Mouse (Mus musculus): ENCODE measurements around the gene Rap2c.

The Rap2c gene

DNA sequence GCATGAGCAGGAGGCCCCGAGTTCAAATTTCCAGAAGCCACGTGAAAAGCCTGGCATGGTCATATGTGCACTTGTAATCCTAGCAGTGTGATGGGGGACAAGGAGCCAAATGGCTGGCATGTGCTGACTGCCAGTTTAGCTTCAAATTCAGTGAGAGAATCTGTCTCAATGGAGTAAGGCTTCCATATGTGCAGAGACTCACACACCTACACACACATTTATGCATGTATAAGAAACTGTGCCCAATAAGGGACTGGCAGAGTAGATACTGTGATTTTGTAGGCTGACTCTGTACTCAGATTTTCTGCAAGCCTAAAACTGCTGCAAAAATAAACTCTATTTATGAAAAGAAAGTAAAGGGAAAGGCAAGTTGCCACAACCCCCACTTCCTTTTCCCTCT lies 39.4 kb downstream of the Rap2c start:
- CTCF ChIA-PET, result no interaction called here

DNA sequence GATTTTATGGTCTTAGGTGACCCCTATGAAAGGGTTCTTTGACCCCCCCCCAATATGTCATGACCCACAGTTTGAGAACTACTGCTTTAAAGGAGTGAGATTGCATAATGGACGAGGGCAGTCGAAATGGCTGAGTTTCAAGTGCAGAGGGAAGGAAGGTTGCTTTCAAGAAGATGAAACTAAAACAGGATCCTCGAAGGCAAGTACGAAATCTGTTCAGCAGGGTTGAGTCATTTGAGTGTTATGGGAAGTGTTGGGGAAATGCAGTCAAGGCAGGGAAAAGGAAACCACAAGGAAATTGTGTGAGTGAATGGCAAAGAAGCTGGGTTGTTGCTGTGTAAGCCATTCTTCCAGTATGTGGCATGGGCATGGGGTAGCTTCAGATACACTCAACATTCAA lies 45.7 kb downstream of the Rap2c start:
- ChIA-PET CTCF (no interaction called here), POLR2A (no interaction called here)

More for the DNA sequence above, 39.4 kb downstream of the Rap2c start:
- POLR2A ChIA-PET, result no interaction called here

DNA sequence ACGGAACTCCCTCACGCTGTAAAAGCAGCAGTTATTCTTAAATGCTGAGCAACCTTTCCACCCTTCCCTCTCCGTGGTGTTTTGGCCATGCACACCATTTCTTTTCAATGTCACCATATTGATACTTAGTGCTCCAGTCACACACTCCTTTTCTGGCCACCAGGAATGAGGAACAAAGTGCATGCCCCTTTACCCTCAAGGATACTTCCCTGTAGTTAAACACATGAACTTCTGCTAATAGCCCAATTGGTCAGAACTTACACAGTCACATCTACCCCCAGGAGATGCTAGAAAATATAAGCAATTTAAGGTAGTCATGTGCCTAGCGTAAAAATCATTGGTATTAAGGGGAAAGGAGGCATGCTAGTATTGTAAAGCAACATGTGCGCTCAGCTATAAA lies 47.9 kb downstream of the Rap2c start:
- CTCF ChIA-PET, result no interaction called here
- POLR2A ChIA-PET, result no interaction called here

DNA sequence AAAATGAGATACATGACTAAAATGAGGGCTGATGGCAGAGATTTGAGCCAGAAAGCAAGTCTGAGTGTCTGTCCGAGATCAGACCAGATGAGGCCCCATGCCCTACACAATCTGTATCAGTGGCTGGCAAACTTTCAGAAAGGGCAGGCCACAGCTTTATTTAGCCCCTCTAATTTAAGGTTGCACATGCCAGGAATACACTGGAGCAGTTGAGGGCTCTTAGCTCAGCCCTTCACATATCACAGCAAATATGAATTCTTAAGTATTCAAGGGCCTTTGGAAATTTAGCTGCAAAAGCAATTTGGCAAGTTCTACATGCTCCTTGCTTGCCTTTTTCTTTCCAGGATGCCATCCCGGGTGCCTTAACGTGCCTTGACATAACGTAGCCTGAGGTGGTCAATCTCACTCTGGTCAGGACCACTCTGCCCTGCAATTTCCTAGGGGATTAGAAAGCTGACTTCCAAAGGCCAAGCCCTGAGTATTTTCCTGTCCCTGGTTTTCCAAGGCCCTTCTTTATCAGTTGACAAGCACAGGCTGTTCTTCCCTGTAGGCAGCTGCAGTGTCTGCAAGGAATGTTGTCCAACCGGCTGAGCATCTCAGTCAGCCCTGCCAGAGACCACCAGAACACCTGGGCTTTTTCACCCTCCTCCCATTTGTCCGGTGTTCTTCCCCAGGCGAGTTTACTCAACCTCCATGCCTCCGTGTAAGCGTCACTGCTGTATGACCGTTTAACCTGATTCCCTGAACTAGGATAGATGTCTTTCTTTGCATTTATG lies 49.5 kb downstream of the Rap2c start:
- POLR2A ChIA-PET, result no interaction called here
- CTCF ChIA-PET, result no interaction called here

DNA sequence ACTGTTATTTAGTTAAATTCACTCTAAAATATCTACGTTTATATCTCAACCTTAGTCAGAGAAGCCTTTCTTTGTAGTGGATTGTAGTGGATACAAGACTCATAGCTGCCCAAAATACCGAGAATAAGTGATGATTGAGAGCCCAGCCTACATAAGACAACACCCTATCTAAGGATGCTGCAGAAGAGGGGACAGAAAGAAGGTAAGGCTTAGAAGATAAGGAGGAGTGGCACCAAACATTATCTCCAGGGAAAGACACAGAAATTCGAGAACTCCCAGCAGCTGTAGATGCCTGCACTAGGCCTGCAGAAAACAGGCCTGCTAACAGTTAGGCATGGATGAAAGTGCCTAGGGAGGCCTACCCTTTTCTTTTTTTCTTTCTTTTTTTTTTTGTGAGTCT lies 52.7 kb downstream of the Rap2c start:
- ChIA-PET CTCF (interaction anchor here in 1 of 4 experiments (0.6 kb wide), 1 partner anchor 181 kb away, joined by 3 read pairs; no protein-coding TSS in a partner anchor), POLR2A (interaction anchor here in 1 of 4 experiments (0.7 kb wide), 1 partner anchor 22 kb away, joined by 5 read pairs; no protein-coding TSS in a partner anchor)

DNA sequence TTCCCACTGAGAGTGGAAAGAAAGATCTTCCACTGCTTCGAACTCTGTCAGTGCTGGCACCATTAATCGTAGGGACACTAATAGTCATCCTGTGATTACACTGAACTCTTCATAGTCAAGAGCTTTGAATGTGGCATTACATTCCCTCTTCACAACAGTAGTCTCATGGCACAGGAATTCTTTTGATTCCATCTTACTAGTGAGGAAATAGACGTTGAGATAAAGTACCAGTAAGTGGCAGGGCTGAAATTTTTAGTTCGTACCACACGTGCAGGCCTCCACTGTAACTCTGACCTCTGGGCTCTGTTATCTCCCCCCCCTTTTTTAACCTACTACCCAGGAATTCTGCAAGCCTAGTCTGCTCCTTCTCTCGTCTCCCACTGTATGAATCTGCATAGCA lies 54.9 kb downstream of the Rap2c start:
- CTCF ChIA-PET, result no interaction called here

More for the DNA sequence above, 54.9 kb downstream of the Rap2c start:
- POLR2A ChIA-PET, result no interaction called here

All from embryonic stem cell, embryonic (primary cell).